Mouse (Mus musculus): ENCODE data around the gene Gm21969. TPM values are rescaled to one million over a fixed set of nuclear protein-coding genes. Genes with fewer than 3 reads are reported as not detected.

Gm21969 gene
- polyA plus RNA-seq, 1 experiment from 2014 or later, result not detected

GRCm38 (mm10) chr4:139589351-139590027 lies 13.5 kb upstream of the Gm21969 start:
- Histone ChIP-seq H3K27me3 (ENCODE audit: insufficient read depth, poor library complexity, severe bottlenecking) (no peaks in the 10 kb centered on the region), H3K27ac (peak overlapping the region; percentile 1; the same call in 1 of the 2 replicates), H3K36me3 (no peaks in the 10 kb centered on the region), H3K9me3 (no peaks in the 10 kb centered on the region), H3K4me3 (no peak overlapping the region), H3K4me1 (peaks cover 77% of the 10 kb centered on the region)
- DNase-seq (ENCODE audit: low spot score), result no peak
- 45% methylated on average over 5 of the region's 5 CpGs for WGBS

DNA sequence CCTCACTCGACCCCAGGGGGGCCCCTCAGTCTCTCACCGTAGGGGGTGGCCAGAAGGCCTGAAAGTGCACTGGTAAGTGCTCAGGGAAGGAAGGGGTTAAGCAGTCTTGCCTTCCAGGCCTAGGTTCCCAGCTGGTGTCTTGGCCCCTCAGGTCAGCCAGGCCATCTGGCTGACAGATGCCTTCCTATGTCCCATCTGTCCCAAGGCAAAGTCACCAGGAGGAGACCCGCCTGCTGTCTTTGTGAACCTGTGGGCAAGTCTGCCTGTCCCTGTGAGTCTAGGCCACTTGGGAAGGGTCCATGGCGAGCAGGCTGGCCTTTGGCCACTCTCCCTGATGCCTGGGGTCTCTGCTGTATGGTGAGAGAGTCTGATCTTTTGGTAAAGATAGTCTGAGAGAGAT lies 12.5 kb upstream of the Gm21969 start:
- DNase-seq (ENCODE audit: low spot score), result no peak
- 0 out of 2 replicates have a peak overlapping the region, but pooled peaks have one; percentile 1 for H3K27ac ChIP-seq
- no peak overlapping the region for H3K4me3 ChIP-seq
- 52% methylated on average over 4 of the region's 4 CpGs for WGBS
- no peaks in the 10 kb centered on the region for H3K36me3 ChIP-seq
- no peaks in the 10 kb centered on the region for H3K9me3 ChIP-seq
- H3K4me1 ChIP-seq, result peaks cover 77% of the 10 kb centered on the region
- H3K27me3 ChIP-seq (ENCODE audit: insufficient read depth, poor library complexity, severe bottlenecking), result no peaks in the 10 kb centered on the region

DNA sequence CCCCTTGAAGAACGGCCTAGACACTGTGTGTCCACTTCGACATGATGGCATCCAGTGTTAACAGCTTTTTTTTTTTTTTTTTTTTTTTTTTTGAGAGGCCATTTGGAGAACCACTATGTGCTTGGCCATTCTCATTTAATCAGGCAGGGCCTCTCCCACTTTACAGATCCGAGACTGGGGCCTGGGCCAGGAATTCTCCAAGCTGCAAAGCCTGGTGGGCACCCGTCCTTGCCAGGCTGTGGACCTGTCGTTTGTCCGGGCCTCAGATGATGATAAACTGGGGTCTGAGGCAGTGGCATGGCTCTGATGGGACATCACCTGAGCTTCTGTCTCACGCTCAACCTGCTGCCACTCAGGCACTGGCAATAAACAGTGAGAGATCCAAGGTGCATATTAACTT lies 10.1 kb upstream of the Gm21969 start:
- no peak overlapping the region for H3K4me3 ChIP-seq
- no peaks in the 10 kb centered on the region for H3K9me3 ChIP-seq
- DNase-seq (ENCODE audit: low spot score), result no peak
- H3K4me1 ChIP-seq, result peaks cover 78% of the 10 kb centered on the region
- H3K27ac ChIP-seq, result peak overlapping the region; percentile 64
- H3K27me3 ChIP-seq (ENCODE audit: insufficient read depth, poor library complexity, severe bottlenecking), result no peaks in the 10 kb centered on the region
- 67% methylated on average over 7 of the region's 7 CpGs for WGBS
- H3K36me3 ChIP-seq, result 0 out of 2 replicates have a peak, but pooled peaks cover 2% of the 10 kb centered on the region

GRCm38 (mm10) chr4:139593383-139593782 lies 9.6 kb upstream of the Gm21969 start:
- Histone ChIP-seq H3K36me3 (0 out of 2 replicates have a peak, but pooled peaks cover 2% of the 10 kb centered on the region), H3K27ac (peak overlapping the region; percentile 64), H3K9me3 (no peaks in the 10 kb centered on the region), H3K4me3 (no peak overlapping the region), H3K4me1 (peaks cover 82% of the 10 kb centered on the region), H3K27me3 (ENCODE audit: insufficient read depth, poor library complexity, severe bottlenecking) (no peaks in the 10 kb centered on the region)
- no peak for DNase-seq (ENCODE audit: low spot score)
- WGBS, result 72% methylated on average over 6 of the region's 6 CpGs

DNA sequence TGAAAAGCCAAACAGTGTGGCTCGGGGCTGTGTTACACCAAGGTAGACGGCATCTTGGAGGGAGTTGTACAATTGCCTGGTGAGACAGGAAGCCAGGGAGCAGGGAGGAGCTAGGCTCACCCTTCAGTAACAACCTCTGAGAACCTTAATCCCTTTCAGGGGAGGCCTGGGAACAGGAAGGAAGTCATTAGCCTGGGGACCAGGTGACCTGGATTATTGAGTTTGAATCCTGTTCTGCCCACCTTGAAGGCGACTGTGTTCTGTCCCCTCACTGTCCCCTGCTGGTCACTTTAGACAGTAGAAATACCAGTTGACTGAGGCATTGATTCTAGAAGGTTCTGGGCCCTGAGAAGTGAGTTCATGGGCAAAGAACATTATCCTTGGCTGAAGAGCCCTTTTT lies 8.9 kb upstream of the Gm21969 start:
- H3K4me3 ChIP-seq, result no peak overlapping the region
- H3K36me3 ChIP-seq, result 0 out of 2 replicates have a peak, but pooled peaks cover 2% of the 10 kb centered on the region
- H3K27me3 ChIP-seq (ENCODE audit: insufficient read depth, poor library complexity, severe bottlenecking), result no peaks in the 10 kb centered on the region
- H3K9me3 ChIP-seq, result no peaks in the 10 kb centered on the region
- DNase-seq (ENCODE audit: low spot score), result no peak
- peaks cover 89% of the 10 kb centered on the region for H3K4me1 ChIP-seq
- H3K27ac ChIP-seq, result peak overlapping the region; percentile 33
- 52% methylated on average over 3 of the region's 3 CpGs for WGBS

DNA sequence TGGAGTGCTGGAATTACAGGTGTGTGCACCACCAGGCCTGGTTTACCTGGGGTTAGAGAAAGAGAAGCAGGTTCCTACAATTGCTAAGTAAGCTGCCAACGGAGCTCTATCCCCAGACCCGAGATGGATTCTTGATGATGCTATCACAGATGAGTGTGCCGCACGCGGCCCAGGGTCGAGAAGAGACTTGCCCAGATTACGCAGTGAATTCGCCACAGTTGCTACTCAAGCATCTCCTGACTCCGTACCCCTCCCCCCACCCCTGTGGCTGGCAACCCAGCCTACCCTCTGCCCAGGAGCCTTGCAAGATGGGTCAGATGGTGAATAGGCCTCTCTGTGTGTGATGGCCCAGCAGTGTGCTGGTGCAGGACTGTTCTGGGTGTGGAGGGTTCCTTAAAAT lies 6.3 kb upstream of the Gm21969 start:
- no peak overlapping the region for H3K4me3 ChIP-seq
- H3K9me3 ChIP-seq, result no peaks in the 10 kb centered on the region
- 0 out of 2 replicates have a peak, but pooled peaks cover 2% of the 10 kb centered on the region for H3K36me3 ChIP-seq
- no peaks in the 10 kb centered on the region for H3K27me3 ChIP-seq (ENCODE audit: insufficient read depth, poor library complexity, severe bottlenecking)
- H3K4me1 ChIP-seq, result peaks cover 98% of the 10 kb centered on the region
- 25% methylated on average over 9 of the region's 9 CpGs for WGBS
- DNase-seq (ENCODE audit: low spot score), result no peak
- peak overlapping the region; percentile 90 for H3K27ac ChIP-seq

DNA sequence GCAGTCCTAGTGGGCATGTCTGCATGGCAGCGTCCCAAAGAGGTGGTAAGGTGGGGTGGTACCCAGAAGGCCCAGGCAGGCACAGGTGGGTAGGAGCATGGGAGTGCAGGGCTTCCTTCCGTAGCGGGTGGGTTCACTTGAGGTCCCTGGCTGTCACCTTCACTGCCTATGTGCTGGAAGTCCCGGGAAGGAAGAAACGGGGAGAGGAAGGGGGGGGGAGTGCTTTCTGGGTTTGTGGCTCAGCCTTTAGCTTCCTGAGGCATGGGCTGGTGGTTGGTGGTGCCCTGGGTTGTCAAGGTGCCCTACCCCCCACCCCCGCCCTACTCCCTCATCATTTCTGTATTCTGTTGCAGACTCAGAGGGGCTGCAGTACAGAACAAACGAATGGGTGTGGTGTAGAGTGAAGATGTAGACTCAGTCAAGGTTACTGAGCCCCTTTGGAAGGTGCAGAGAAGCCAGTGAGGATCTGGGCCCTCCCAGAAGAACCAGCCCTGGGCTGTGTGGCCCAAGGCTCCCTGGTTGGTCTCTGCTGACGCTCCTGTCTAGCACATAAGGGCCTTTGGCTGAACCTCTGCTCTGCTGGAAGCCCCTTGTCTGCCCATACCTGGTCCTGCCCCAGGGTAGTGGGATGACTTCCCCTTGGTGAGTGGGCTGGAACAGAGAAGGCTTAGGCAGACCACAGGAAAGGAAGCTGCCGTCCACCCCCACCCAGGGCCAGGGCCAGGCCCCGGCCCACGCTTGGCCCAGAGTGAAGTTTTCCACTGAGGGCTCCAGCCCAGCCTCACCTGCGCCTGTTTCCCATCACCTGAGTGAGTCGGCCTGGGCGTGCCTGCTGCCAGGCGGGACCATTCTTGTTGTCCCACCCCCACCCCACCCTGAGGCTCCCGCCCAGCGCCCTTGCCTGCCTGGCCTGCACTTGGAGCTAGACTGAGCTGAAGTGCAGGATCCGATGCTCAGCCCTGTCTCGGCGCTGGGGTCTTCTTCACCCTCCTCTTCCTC lies 5.4 kb upstream of the Gm21969 start:
- H3K4me3 ChIP-seq, result peak overlapping the region; percentile 42
- peak overlapping the region; percentile 90 for H3K27ac ChIP-seq
- 34% methylated on average over 20 of the region's 20 CpGs for WGBS
- 0 out of 2 replicates have a peak, but pooled peaks cover 2% of the 10 kb centered on the region for H3K36me3 ChIP-seq
- no peaks in the 10 kb centered on the region for H3K9me3 ChIP-seq
- DNase-seq (ENCODE audit: low spot score), result no peak
- peaks cover 98% of the 10 kb centered on the region for H3K4me1 ChIP-seq
- no peaks in the 10 kb centered on the region for H3K27me3 ChIP-seq (ENCODE audit: insufficient read depth, poor library complexity, severe bottlenecking)

- no peak for DNase-seq (ENCODE audit: low spot score)
- WGBS, result 17% methylated on average over 13 of the region's 13 CpGs
- H3K27ac ChIP-seq, result peak overlapping the region; percentile 90
- no peaks in the 10 kb centered on the region for H3K27me3 ChIP-seq (ENCODE audit: insufficient read depth, poor library complexity, severe bottlenecking)
- H3K9me3 ChIP-seq, result no peaks in the 10 kb centered on the region
- H3K36me3 ChIP-seq, result 0 out of 2 replicates have a peak, but pooled peaks cover 2% of the 10 kb centered on the region
- peaks cover 99% of the 10 kb centered on the region for H3K4me1 ChIP-seq
- peak overlapping the region; percentile 42 for H3K4me3 ChIP-seq
Observed at GRCm38 (mm10) chr4:139598356-139598755, 4.6 kb upstream of the Gm21969 start.

DNA sequence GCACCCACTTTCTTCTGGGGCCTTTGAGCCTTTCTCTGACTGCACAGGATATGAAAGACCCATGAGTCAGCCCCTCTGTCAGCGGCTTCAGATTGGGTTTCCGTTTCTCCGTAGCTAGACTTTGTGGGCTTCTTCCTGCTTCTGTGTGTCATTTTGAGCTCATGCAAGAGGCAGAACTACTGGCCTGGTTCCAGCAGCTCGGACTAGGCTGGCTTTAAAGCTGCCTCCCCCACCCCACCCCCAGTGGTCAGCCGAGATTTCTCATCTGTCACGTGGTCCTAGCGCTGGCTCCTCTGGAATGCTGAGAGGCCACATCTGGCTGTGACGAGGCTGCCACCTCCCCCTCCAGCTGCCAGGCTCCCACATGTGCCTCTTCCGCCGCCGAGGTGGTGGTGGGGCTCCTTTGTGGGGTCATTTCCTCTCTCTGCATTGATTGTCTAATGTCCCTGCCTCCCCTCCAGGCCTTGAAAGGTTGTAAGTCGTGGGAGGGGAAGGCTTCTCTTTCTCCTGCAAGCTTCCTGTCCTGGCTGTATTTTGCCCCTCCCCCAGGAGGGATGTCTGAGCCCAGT lies 4.0 kb upstream of the Gm21969 start:
- Histone ChIP-seq H3K27ac (peak overlapping the region; percentile 90), H3K27me3 (ENCODE audit: insufficient read depth, poor library complexity, severe bottlenecking) (no peaks in the 10 kb centered on the region), H3K4me3 (peak overlapping the region; percentile 42), H3K9me3 (no peaks in the 10 kb centered on the region), H3K36me3 (0 out of 2 replicates have a peak, but pooled peaks cover 2% of the 10 kb centered on the region), H3K4me1 (peaks cover 93% of the 10 kb centered on the region)
- DNase-seq (ENCODE audit: low spot score), result peak; percentile 97
- under 1% methylated on average over 12 of the region's 12 CpGs for WGBS

DNA sequence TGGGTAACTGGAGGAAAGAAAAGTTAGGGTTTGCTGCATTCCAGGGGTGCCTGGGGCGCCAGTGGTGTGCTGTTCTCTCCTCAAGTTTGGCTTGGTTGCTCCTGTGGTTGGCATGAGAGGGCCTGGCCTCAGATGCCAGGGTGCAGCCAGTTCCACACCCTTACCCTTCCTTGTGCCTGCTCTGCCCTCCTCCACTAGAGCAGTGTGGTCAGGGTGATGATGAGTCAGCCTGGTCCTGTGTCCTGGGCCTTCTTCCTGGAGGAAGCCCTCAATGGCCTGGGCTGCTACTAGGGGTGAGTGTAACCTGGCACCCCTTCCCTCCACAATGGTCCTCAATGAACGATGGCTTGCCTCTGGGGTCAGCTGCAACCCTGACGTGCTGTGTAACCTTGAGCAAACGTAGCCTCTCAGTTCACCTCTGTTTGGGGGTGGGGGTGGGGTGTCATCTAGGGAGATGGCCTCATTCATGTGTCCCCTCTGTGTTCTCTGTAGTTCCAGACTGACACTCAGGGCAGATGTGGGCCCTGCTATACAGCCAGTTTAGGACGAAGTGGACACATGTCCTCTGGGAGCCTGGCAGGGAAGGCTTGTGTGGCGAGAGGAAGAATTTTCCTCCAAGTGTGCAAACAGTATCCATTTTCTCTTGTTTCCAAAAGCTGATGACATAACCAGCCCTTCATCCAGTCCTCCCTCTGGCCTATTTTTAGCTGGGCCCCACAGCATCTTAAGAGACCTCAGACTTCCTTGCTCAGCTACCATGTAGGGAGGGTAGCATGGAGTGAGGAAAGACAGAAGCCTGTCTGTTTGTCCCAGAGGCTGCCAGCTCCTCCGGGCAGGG lies 1.2 kb upstream of the Gm21969 start:
- peak overlapping the region; percentile 86 for H3K27ac ChIP-seq
- no peak for DNase-seq (ENCODE audit: low spot score)
- H3K27me3 ChIP-seq (ENCODE audit: insufficient read depth, poor library complexity, severe bottlenecking), result no peaks in the 10 kb centered on the region
- peaks cover 66% of the 10 kb centered on the region for H3K4me1 ChIP-seq
- peak overlapping the region; percentile 23; the same call in 1 of the 2 replicates for H3K4me3 ChIP-seq
- 35% methylated on average over 7 of the region's 7 CpGs for WGBS
- H3K9me3 ChIP-seq, result no peaks in the 10 kb centered on the region
- H3K36me3 ChIP-seq, result peaks cover 25% of the 10 kb centered on the region

DNA sequence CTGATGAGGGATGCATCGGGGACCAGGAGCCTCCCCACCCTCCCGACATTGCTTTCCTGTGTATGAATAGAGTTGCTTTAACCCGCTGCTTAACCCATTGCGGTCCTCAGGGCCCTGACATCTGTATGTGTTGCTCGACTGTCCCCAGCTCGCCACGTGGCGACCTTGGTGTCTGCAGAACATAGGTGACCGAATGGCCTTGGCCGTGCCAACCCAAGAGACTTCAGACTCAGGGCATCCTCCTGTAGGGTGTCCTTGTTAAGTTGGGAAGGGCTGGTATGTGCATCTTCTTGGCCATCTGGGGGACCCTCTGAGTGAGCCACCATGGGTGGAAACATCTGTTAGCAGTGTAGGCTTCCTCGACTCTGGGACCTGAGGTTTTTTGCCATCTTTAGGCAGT lies 2.2 kb downstream of the Gm21969 start:
- DNase-seq (ENCODE audit: low spot score), result no peak
- Histone ChIP-seq H3K9me3 (no peaks in the 10 kb centered on the region), H3K4me1 (peaks cover 31% of the 10 kb centered on the region), H3K4me3 (no peak overlapping the region), H3K27ac (no peak overlapping the region), H3K27me3 (ENCODE audit: insufficient read depth, poor library complexity, severe bottlenecking) (no peaks in the 10 kb centered on the region), H3K36me3 (peaks cover 43% of the 10 kb centered on the region)
- 89% methylated on average over 11 of the region's 11 CpGs for whole genome bisulfite sequencing

GRCm38 (mm10) chr4:139606732-139607131 lies 3.7 kb downstream of the Gm21969 start:
- Histone ChIP-seq H3K27me3 (ENCODE audit: insufficient read depth, poor library complexity, severe bottlenecking) (no peaks in the 10 kb centered on the region), H3K9me3 (no peaks in the 10 kb centered on the region), H3K4me1 (peaks cover 24% of the 10 kb centered on the region), H3K4me3 (no peak overlapping the region), H3K36me3 (peaks cover 43% of the 10 kb centered on the region), H3K27ac (no peak overlapping the region)
- WGBS, result 96% methylated on average over 5 of the region's 5 CpGs
- no peak for DNase-seq (ENCODE audit: low spot score)

Measured in heart, embryonic 10.5 days (tissue).